Mouse (Mus musculus) thymus, adult 2 months (tissue): ENCODE data around the gene Olfr692. TPM values are rescaled to one million over a fixed set of nuclear protein-coding genes. Genes with fewer than 3 reads are reported as not detected.

Experiments used
- DNase-seq: peaks from one replicate; pipeline ENCODE4 v3.0.0; 2021
- H3K27ac ChIP-seq: fragments of 200-500 bp; 2 replicates; pipeline ENCODE4 v1.5.1; 2012; ENCODE audit warnings: low read length, control low read depth; ENCODE audit not compliant: control insufficient read depth, insufficient read depth
- H3K27me3 ChIP-seq: fragments of 200-500 bp; 2 replicates; pipeline ENCODE4 v1.6.1; 2012; ENCODE audit warnings: mild to moderate bottlenecking, low read length, moderate library complexity, mixed read lengths; ENCODE audit not compliant: control insufficient read depth, insufficient read depth
- H3K36me3 ChIP-seq: fragments of 200-500 bp; 2 replicates; pipeline ENCODE4 v1.6.1; 2012; ENCODE audit warnings: mild to moderate bottlenecking, low read length, moderate library complexity; ENCODE audit not compliant: control insufficient read depth, insufficient read depth
- H3K4me1 ChIP-seq: fragments of 200-500 bp; replicated peaks from 2 replicates; pipeline ENCODE4 v1.6.1; 2012; ENCODE audit warnings: low read length; ENCODE audit not compliant: control insufficient read depth, insufficient read depth
- H3K4me3 ChIP-seq: fragments of 200-500 bp; 2 replicates; pipeline ENCODE4 v1.5.1; 2012; ENCODE audit warnings: mild to moderate bottlenecking, low read length, control low read depth, moderate library complexity; ENCODE audit not compliant: control insufficient read depth, insufficient read depth
- CTCF ChIP-seq: fragments of 200-500 bp; IDR thresholded peaks from 2 replicates; pipeline ENCODE4 v1.5.1; 2012; ENCODE audit warnings: mild to moderate bottlenecking, control low read depth, low read length, moderate library complexity, borderline replicate concordance; ENCODE audit not compliant: control insufficient read depth, poor library complexity, insufficient read depth; ENCODE audit errors: extremely low read depth
- POLR2A ChIP-seq: fragments of 200-500 bp; IDR thresholded peaks from 2 replicates; pipeline ENCODE4 v1.6.1; 2012; ENCODE audit warnings: mild to moderate bottlenecking, low read length, control low read depth, moderate library complexity; ENCODE audit not compliant: control insufficient read depth, poor library complexity, insufficient read depth; ENCODE audit errors: extremely low read depth
- WGBS: fragments of 180-500 bp; shearing (Covaris S2); methylation state at CpG from one replicate; pipeline ENCODE4 v1.1.7; 2018; 5-methylcytosine and 5-hydroxymethylcytosine counted together
- polyA plus RNA-seq: library from polyadenylated mRNA; depleted of rRNA; stranded (reverse); fragments of >200 nt; gene quantifications from 2 replicates; pipeline ENCODE4 v1.2.3, GENCODE M21; 2012

The Olfr692 gene
- polyA plus RNA-seq, 1 experiment = not detected

- Histone ChIP-seq H3K4me1 (no peaks in the 10 kb centered on the region), H3K27me3 (no peaks in the 10 kb centered on the region), H3K36me3 (no peaks in the 10 kb centered on the region), H3K4me3 (no peak overlapping the region), H3K27ac (no peak overlapping the region)
- no peak for DNase-seq
- 85% methylated on average over 5 of the region's 5 CpGs for WGBS
- TF ChIP-seq POLR2A = no peak
- no peak for TF ChIP-seq CTCF
Measured at GRCm38 (mm10) chr7:105367268-105367667, 762 bp upstream of the Olfr692 start.

- Histone ChIP-seq H3K36me3 (no peaks in the 10 kb centered on the region), H3K27ac (no peak overlapping the region), H3K4me1 (no peaks in the 10 kb centered on the region), H3K4me3 (no peak overlapping the region), H3K27me3 (no peaks in the 10 kb centered on the region)
- TF ChIP-seq CTCF (no peak), POLR2A (no peak)
- DNase-seq = no peak
- 97% methylated on average over 4 of the region's 4 CpGs for WGBS
Measured at GRCm38 (mm10) chr7:105368521-105368920, 491 bp downstream of the Olfr692 start.

DNA sequence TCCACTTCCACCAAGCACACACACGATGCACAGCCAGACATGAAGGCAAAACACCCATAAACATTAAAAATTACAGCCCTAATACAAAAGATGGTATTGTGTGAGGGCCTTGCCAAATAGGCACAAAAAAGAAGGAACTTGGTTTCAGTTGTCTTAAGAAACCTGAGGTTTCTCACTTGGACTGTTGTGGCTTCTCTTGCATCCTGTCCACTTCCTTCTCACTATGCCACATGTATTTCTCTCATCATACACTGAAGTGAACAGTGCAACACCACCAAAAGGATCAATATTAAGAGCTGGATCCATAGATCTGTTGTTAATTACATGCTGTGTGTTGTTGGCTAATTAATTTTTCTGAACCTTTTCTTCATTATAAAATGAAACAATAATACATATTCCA, 4.9 kb downstream of the Olfr692 start:
- TF ChIP-seq CTCF = no peak
- no peak for TF ChIP-seq POLR2A
- Histone ChIP-seq H3K4me3 (no peak overlapping the region), H3K27ac (no peak overlapping the region), H3K4me1 (no peaks in the 10 kb centered on the region), H3K36me3 (no peaks in the 10 kb centered on the region), H3K27me3 (no peaks in the 10 kb centered on the region)
- WGBS = 11% methylated on average over 1 of the region's 1 CpGs
- no peak for DNase-seq

- Histone ChIP-seq H3K27me3 (no peaks in the 10 kb centered on the region), H3K27ac (no peak overlapping the region), H3K4me3 (no peak overlapping the region), H3K4me1 (no peaks in the 10 kb centered on the region), H3K36me3 (peaks cover 4% of the 10 kb centered on the region; the same call in 1 of the 2 replicates)
- TF ChIP-seq POLR2A (no peak), CTCF (no peak)
- no peak for DNase-seq
- WGBS = 74% methylated on average over 4 of the region's 4 CpGs
Measured at GRCm38 (mm10) chr7:105373509-105373908, 5.5 kb downstream of the Olfr692 start.

GRCm38 (mm10) chr7:105373976-105374375, 5.9 kb downstream of the Olfr692 start:
- Histone ChIP-seq H3K27ac (no peak overlapping the region), H3K4me3 (no peak overlapping the region), H3K27me3 (no peaks in the 10 kb centered on the region), H3K4me1 (no peaks in the 10 kb centered on the region), H3K36me3 (peaks cover 5% of the 10 kb centered on the region; the same call in 1 of the 2 replicates)
- DNase-seq = no peak
- WGBS = 94% methylated on average over 3 of the region's 3 CpGs
- TF ChIP-seq CTCF = no peak
- TF ChIP-seq POLR2A = no peak

GRCm38 (mm10) chr7:105374866-105375265, 6.8 kb downstream of the Olfr692 start, which contains the start of gene Gm5901:
Gene Gm5901, plus strand, starts transcription at chr7:105375038.
- peaks cover 5% of the 10 kb centered on the region; the same call in 1 of the 2 replicates for H3K36me3 ChIP-seq
- no peak for TF ChIP-seq POLR2A
- no peak for TF ChIP-seq CTCF
- H3K27me3 ChIP-seq = no peaks in the 10 kb centered on the region
- WGBS = 80% methylated on average over 1 of the region's 1 CpGs
- H3K4me1 ChIP-seq = no peaks in the 10 kb centered on the region
- no peak within 1 kb of the TSS for H3K27ac ChIP-seq
- DNase-seq = no peak
- no peak within 1 kb of the TSS for H3K4me3 ChIP-seq

DNA sequence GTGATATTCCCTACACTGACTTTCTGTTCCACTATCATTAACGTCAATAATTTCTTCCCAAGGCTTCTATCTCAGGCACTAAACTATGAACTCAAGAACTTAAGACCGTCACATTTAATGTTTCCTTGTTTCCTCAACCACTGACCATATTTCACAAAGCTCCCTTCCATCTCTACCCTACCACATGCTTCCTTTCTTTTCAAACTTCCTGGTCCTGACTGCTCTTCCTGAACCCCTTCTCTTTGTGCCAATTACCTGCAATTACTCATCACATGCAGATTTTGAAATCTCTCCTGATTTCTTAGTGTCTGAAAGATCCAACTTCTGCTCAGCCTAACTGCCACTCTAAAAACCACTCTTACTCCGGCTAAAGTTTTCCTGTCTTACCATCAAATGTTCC, 12.3 kb downstream of the Olfr692 start:
- no peak for DNase-seq
- Histone ChIP-seq H3K4me1 (no peaks in the 10 kb centered on the region), H3K27me3 (no peaks in the 10 kb centered on the region), H3K4me3 (no peak overlapping the region), H3K27ac (no peak overlapping the region), H3K36me3 (peaks cover 13% of the 10 kb centered on the region; the same call in 1 of the 2 replicates)
- 95% methylated on average over 3 of the region's 3 CpGs for WGBS
- TF ChIP-seq CTCF (no peak), POLR2A (no peak)
